Mouse (Mus musculus): ENCODE data around the gene Mill2. TPM values are rescaled to one million over a fixed set of nuclear protein-coding genes. Genes with fewer than 3 reads are reported as not detected.
"Not testable (repeated sequence)": the region's sequence is repeated elsewhere in the genome, so short reads cannot be mapped to it uniquely, and the experiment has no call there.

Mill2 gene
- 0.38 and 1.2 TPM in 2 replicates for polyA plus RNA-seq (2015; fragmentation: Nextera tagmentation; extraction: Ambion mirVana)

DNA sequence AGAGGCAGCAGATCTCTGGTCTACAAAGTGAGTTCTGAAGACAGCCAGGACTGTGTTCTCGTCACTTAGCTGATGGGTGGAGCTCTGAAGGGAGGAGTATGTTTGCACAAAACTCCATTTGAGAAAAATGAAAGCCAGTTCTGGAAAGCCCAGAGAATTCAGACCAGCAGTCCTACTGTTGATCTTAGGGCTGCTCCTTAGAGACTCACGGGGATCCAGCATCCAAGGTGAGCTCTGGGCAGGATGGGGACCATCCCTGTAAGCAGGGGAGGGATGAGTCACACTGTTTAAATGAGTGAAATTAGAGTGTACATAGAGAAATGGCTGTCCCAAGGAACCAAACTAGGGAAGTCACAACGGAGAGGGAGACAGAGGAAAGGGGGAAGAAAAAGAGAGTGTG is at the start of gene Mill2:
Mill2 (plus strand) TSS at position 102 of the 400 bp plus-strand sequence.
- Histone ChIP-seq H3K36me3 (ENCODE audit: control insufficient read depth, insufficient read depth, low read length) (no peaks in the 10 kb centered on the region), H3K9ac (ENCODE audit: low read depth, low read length) (peak within 1 kb of the TSS; percentile 58), H3K27me3 (replicated peaks; ENCODE audit: control insufficient read depth, insufficient read depth, low read length) (no peaks in the 10 kb centered on the region), H3K4me3 (ENCODE audit: low read length) (peak within 1 kb of the TSS; percentile 42), H3K4me1 (ENCODE audit: control insufficient read depth, insufficient read depth, low read depth, low read length) (no peaks in the 10 kb centered on the region), H3K4me2 (ENCODE audit: low read length) (peak within 1 kb of the TSS; percentile 79), H3K9me3 (ENCODE audit: control insufficient read depth, low read length) (no peaks in the 10 kb centered on the region), H3K27ac (ENCODE audit: low read depth, low read length) (peak within 1 kb of the TSS; percentile 20)
- peak; percentile 35 for ATAC-seq
- 27% methylated on average over 3 of the region's 3 CpGs for WGBS

DNA sequence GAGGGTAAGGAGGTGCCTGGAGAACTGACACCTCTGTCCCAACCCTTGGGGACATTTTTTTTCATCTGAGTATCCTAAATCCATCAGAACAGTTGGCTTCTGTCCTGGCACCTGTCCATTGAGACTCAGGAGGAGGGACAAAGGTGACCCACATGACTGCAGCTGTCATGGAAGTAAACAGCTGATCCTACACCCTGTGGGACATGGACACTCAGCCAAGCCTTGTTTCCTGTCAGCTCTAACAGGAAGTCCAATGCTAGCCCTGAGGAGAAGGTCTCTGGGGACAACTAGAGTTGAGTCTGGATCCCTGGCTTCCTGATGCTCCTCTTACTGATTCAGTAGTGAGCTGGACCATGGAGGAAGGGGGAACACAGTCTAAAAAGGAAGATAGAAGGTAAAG is 49.1 kb upstream of the Mill2 start:
- not testable (repeated sequence) for H3K36me3 ChIP-seq (ENCODE audit: control insufficient read depth, insufficient read depth, low read length); H3K9me3 ChIP-seq (ENCODE audit: control insufficient read depth, low read length); H3K4me1 ChIP-seq (ENCODE audit: control insufficient read depth, insufficient read depth, low read depth, low read length); H3K4me2 ChIP-seq (ENCODE audit: low read length); ATAC-seq; H3K27ac ChIP-seq (ENCODE audit: low read depth, low read length); H3K27me3 ChIP-seq (replicated peaks; ENCODE audit: control insufficient read depth, insufficient read depth, low read length); H3K4me3 ChIP-seq (ENCODE audit: low read length); H3K9ac ChIP-seq (ENCODE audit: low read depth, low read length)

DNA sequence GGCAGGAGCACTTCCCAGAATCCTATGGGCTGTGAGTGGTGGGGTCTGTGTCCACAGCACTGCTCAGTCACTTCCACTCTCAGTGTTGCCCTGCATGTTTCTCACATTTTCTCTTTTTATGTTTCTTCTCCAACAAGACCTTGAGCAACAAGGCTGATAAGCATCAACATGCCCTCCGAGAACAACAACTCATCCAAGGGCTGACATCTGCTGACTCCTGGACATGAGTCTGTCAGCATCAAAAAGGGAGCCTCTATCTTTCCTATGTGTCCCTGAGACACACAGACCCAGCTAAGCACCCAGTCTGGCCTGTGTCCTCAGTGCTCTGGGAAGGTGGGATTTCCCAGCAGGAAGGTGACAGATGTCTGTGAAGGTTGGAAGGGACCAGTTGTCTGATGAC is 41.3 kb upstream of the Mill2 start, which contains the start of gene Psg19:
Psg19 (minus strand) TSS at position 101 of the 400 bp plus-strand sequence.
- WGBS, result 85% methylated on average over 1 of the region's 1 CpGs
- Histone ChIP-seq H3K27ac (ENCODE audit: low read depth, low read length) (no peak within 1 kb of the TSS), H3K4me3 (ENCODE audit: low read length) (no peak within 1 kb of the TSS), H3K27me3 (replicated peaks; ENCODE audit: control insufficient read depth, insufficient read depth, low read length) (no peaks in the 10 kb centered on the region), H3K4me2 (ENCODE audit: low read length) (no peak within 1 kb of the TSS), H3K9ac (ENCODE audit: low read depth, low read length) (no peak within 1 kb of the TSS), H3K9me3 (ENCODE audit: control insufficient read depth, low read length) (no peaks in the 10 kb centered on the region), H3K4me1 (ENCODE audit: control insufficient read depth, insufficient read depth, low read depth, low read length) (no peaks in the 10 kb centered on the region), H3K36me3 (ENCODE audit: control insufficient read depth, insufficient read depth, low read length) (no peaks in the 10 kb centered on the region)
- no peak for ATAC-seq

DNA sequence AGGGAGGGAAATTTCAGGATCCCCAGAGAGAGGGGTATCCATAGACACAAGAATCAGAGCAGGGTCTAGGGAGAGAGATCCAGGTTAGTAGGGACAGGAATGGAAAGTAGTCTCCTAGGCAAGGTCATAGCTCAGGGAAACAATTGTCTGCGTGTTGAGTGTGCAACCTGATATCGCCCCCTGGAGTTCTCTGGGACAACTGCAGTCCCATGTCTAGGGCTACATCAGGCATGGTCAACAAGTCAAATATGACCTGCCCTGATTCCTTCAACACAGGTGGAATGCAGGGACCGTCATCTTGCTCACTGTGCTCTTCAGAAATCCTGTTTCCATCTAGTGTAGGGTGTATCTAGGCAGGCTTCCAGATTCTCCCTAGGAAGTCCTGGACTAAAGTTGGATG is 40.6 kb upstream of the Mill2 start:
- no peak overlapping the region for H3K4me3 ChIP-seq (ENCODE audit: low read length)
- 50% methylated on average over 3 of the region's 3 CpGs for WGBS

DNA sequence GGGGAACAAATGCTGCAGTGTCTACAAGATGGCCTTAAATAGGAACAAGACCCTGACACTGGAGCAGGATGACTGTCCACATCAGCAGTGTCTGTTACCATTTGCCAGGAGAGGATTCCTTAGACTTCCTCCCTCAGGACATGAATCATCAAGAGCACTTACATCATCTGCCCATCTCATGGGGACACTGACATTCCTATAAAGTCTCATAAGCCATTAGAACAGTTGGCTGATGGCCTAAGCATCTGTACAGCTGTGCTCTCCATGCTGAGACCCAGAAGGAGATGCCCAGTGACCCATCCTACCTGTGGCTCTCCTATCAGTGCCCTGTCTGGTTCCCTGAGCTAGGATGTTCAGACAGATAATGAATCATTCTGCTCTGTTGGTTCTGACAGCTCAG is 36.2 kb upstream of the Mill2 start:
- ATAC-seq, result no peak

More for the DNA sequence above, 40.6 kb upstream of the Mill2 start:
- Histone ChIP-seq H3K9me3 (ENCODE audit: control insufficient read depth, low read length) (no peaks in the 10 kb centered on the region), H3K4me2 (ENCODE audit: low read length) (no peak overlapping the region), H3K9ac (ENCODE audit: low read depth, low read length) (no peak overlapping the region), H3K27ac (ENCODE audit: low read depth, low read length) (no peak overlapping the region), H3K27me3 (replicated peaks; ENCODE audit: control insufficient read depth, insufficient read depth, low read length) (no peaks in the 10 kb centered on the region), H3K36me3 (ENCODE audit: control insufficient read depth, insufficient read depth, low read length) (no peaks in the 10 kb centered on the region), H3K4me1 (ENCODE audit: control insufficient read depth, insufficient read depth, low read depth, low read length) (no peaks in the 10 kb centered on the region)
- no peak for ATAC-seq

DNA sequence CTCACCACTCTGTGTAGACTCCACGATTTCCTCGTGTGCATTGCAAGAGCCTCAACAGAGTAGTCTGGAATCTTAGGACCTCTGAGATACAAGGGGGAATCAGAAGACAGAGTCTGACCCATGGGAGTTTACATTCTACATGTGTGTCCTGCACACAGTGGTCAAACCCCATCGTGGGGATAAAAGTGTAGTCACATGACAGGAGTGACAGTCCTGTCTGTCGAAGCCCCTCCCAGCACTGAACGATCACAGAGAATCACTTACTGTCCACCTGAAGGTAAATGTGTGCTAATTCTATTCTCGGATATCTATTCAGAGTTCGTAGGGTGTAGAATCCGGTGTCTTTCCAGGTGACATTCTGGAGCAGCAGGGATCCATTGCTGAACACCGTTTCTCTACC is 21.5 kb upstream of the Mill2 start:
- no peak for ATAC-seq
- no peaks in the 10 kb centered on the region for H3K9me3 ChIP-seq (ENCODE audit: control insufficient read depth, low read length)
- H3K27ac ChIP-seq (ENCODE audit: low read depth, low read length), result no peak overlapping the region
- H3K4me2 ChIP-seq (ENCODE audit: low read length), result no peak overlapping the region
- 88% methylated on average over 9 of the region's 9 CpGs for WGBS
- no peak overlapping the region for H3K4me3 ChIP-seq (ENCODE audit: low read length)
- H3K36me3 ChIP-seq (ENCODE audit: control insufficient read depth, insufficient read depth, low read length), result no peaks in the 10 kb centered on the region
- H3K27me3 ChIP-seq (replicated peaks; ENCODE audit: control insufficient read depth, insufficient read depth, low read length), result no peaks in the 10 kb centered on the region
- H3K4me1 ChIP-seq (ENCODE audit: control insufficient read depth, insufficient read depth, low read depth, low read length), result no peaks in the 10 kb centered on the region
- no peak overlapping the region for H3K9ac ChIP-seq (ENCODE audit: low read depth, low read length)

More for the DNA sequence above, 36.2 kb upstream of the Mill2 start:
- no peaks in the 10 kb centered on the region for H3K36me3 ChIP-seq (ENCODE audit: control insufficient read depth, insufficient read depth, low read length)
- no peak overlapping the region for H3K4me2 ChIP-seq (ENCODE audit: low read length)
- no peaks in the 10 kb centered on the region for H3K9me3 ChIP-seq (ENCODE audit: control insufficient read depth, low read length)
- no peaks in the 10 kb centered on the region for H3K4me1 ChIP-seq (ENCODE audit: control insufficient read depth, insufficient read depth, low read depth, low read length)
- H3K27me3 ChIP-seq (replicated peaks; ENCODE audit: control insufficient read depth, insufficient read depth, low read length), result no peaks in the 10 kb centered on the region
- H3K4me3 ChIP-seq (ENCODE audit: low read length), result no peak overlapping the region
- H3K9ac ChIP-seq (ENCODE audit: low read depth, low read length), result no peak overlapping the region
- H3K27ac ChIP-seq (ENCODE audit: low read depth, low read length), result no peak overlapping the region

DNA sequence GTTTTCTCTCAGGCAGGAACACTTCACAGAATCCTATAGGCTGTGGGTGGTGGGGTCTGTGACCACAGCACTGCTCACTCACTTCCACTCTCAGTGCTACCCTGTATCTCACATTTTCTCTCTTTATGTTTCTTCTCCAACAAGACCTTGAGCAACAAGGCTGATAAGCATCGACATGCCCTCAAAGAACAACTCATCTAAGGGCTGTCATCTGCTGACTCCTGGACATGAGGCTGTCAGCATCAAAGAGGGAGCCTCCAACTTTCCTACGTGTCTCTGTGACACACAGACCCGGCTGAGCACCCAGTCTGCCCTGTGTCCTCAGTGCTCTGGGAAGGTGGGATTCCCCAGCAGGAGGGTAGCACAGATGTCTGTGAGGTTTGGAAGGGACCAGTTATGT is 18.3 kb upstream of the Mill2 start, which contains the start of gene Psg17:
Psg17 (minus strand) TSS at position 101 of the 400 bp plus-strand sequence.
- Histone ChIP-seq H3K4me2 (ENCODE audit: low read length) (no peak within 1 kb of the TSS), H3K27ac (ENCODE audit: low read depth, low read length) (no peak within 1 kb of the TSS), H3K36me3 (ENCODE audit: control insufficient read depth, insufficient read depth, low read length) (no peaks in the 10 kb centered on the region), H3K4me1 (ENCODE audit: control insufficient read depth, insufficient read depth, low read depth, low read length) (no peaks in the 10 kb centered on the region), H3K9me3 (ENCODE audit: control insufficient read depth, low read length) (no peaks in the 10 kb centered on the region), H3K9ac (ENCODE audit: low read depth, low read length) (no peak within 1 kb of the TSS), H3K27me3 (replicated peaks; ENCODE audit: control insufficient read depth, insufficient read depth, low read length) (no peaks in the 10 kb centered on the region), H3K4me3 (ENCODE audit: low read length) (no peak within 1 kb of the TSS)
- WGBS, result 76% methylated on average over 3 of the region's 3 CpGs
- ATAC-seq, result no peak

DNA sequence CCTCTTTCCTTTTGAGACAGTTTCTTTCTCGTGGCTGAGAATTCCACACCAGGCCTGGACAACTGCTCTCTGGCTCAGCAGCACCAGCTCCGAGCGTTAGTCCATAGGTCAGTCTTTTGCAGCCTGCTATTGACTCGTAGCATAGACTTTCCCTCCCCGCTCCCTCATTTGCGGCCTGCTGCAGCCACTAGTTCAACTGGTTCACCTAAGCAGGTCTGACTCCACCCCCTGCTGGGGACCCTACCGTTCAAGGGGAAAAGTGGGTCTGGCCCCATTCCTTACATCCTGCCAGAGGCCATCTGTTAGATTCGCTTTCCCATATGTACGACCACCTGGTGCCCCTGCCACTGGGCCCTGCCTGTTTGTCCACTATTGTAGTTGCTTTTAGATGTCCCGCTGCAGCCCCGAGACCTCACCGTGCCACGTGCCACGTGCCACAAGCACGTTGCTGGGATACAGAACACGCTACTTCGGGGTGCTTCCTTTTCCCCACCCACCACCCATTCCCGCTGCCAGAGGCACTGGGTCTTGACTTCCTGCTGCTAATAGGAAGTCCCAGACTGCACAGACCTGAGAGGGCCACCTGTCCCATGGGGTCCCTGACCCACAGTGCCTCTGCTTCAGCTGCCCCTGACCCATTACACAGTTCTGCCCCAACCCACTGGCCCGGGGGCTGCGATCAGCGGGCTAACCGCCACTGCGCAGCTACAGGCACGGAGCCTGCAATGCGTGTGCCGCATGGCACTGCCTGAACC is 11.8 kb upstream of the Mill2 start:
- WGBS, result 63% methylated on average over 26 of the region's 26 CpGs
- H3K4me1 ChIP-seq (ENCODE audit: control insufficient read depth, insufficient read depth, low read depth, low read length), result no peaks in the 10 kb centered on the region
- no peak overlapping the region for H3K9ac ChIP-seq (ENCODE audit: low read depth, low read length)
- no peak for ATAC-seq
- H3K27ac ChIP-seq (ENCODE audit: low read depth, low read length), result no peak overlapping the region
- H3K4me3 ChIP-seq (ENCODE audit: low read length), result no peak overlapping the region
- no peak overlapping the region for H3K4me2 ChIP-seq (ENCODE audit: low read length)
- no peaks in the 10 kb centered on the region for H3K9me3 ChIP-seq (ENCODE audit: control insufficient read depth, low read length)
- no peaks in the 10 kb centered on the region for H3K27me3 ChIP-seq (replicated peaks; ENCODE audit: control insufficient read depth, insufficient read depth, low read length)
- no peaks in the 10 kb centered on the region for H3K36me3 ChIP-seq (ENCODE audit: control insufficient read depth, insufficient read depth, low read length)

DNA sequence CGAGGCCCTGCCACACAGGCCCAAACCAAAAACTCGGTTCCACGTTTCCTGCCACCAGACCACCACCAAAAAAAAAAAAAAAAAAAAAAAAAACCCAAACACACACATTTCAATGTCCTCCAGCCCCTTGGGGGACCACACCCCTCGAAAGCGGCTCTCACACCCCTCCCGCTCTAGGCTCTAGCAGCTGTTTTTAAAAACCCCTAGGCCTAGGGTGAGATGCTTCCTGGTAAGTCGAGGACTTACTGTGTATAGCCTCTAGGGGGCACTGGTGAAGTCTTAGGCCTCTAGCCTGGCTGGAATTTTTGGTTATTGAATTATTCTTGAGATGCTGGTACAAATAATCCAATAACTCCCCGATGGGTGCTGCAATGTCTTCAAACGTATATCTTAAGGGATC is 11.2 kb upstream of the Mill2 start:
- Histone ChIP-seq H3K9ac (ENCODE audit: low read depth, low read length) (no peak overlapping the region), H3K36me3 (ENCODE audit: control insufficient read depth, insufficient read depth, low read length) (no peaks in the 10 kb centered on the region), H3K27ac (ENCODE audit: low read depth, low read length) (no peak overlapping the region), H3K27me3 (replicated peaks; ENCODE audit: control insufficient read depth, insufficient read depth, low read length) (no peaks in the 10 kb centered on the region), H3K4me2 (ENCODE audit: low read length) (no peak overlapping the region), H3K4me3 (ENCODE audit: low read length) (no peak overlapping the region), H3K4me1 (ENCODE audit: control insufficient read depth, insufficient read depth, low read depth, low read length) (no peaks in the 10 kb centered on the region), H3K9me3 (ENCODE audit: control insufficient read depth, low read length) (no peaks in the 10 kb centered on the region)
- 59% methylated on average over 9 of the region's 9 CpGs for whole genome bisulfite sequencing
- ATAC-seq, result no peak
